In genomic region chr13:37347871-37348595, GRCm38 (mm10) we compare ENCODE assay signal across 20 mouse cellular contexts. TPM values are rescaled to one million over a fixed set of nuclear protein-coding genes. Genes with fewer than 3 reads are reported as not detected.
DNase-seq lines count a peak whose midpoint lies in the region; ATAC-seq and TF ChIP-seq lines count a peak whose summit lies in the region.
"Had no signal": no experiment of that assay in that cellular context is flagged by ENCODE, and none has a peak within 500 bp of the region (broad histone marks: within the 10 kb centered on the region; RNA-seq: fewer than 3 reads in every experiment).

No protein-coding gene starts in this region.

- H3K9ac ChIP-seq in liver, embryonic 13.5 days, result no peak overlapping the region
- no peak overlapping the region for H3K9ac ChIP-seq in liver, embryonic 12.5 days
- no peak overlapping the region for H3K9ac ChIP-seq in stomach, postnatal 0 days (ENCODE audit: low read length)
- H3K9ac ChIP-seq: limb, embryonic 13.5 days had no signal

- H3K4me3 ChIP-seq in liver, embryonic 13.5 days (replicated peaks), result no peak overlapping the region
- H3K4me3 ChIP-seq in liver, embryonic 12.5 days, result no peak overlapping the region
- peak overlapping the region; percentile 90 for H3K4me3 ChIP-seq in bone marrow macrophage, adult 2 months (ENCODE audit: insufficient read depth, low read length)
- no peak overlapping the region for H3K4me3 ChIP-seq in stomach, postnatal 0 days (ENCODE audit: low read depth, low read length)
- H3K4me3 ChIP-seq: erythroblast, embryonic 14.5 days; hindbrain, embryonic 10.5 days; limb, embryonic 13.5 days; midbrain, embryonic 10.5 days had no signal

- DNase-seq in liver, embryonic 13.5 days, result no peak
- no peak for DNase-seq in stomach, postnatal 0 days (ENCODE audit: low spot score)
- no peak for DNase-seq in layer of hippocampus, adult 9-10 months (ENCODE audit: low spot score)
- no peak for DNase-seq in urinary bladder, adult 18-20 months (ENCODE audit: low spot score in 2 of 2)
- DNase-seq in ovary, postnatal 36 days (ENCODE audit: low spot score), result no peak
- DNase-seq: cerebellum, adult 11-12 months; cerebellum, postnatal 36 days; heart, adult 11 months; kidney, adult 8-10 months; kidney, postnatal 36 days; lung, postnatal 10 days; retina, postnatal 1 day had no signal

- H3K9me3 ChIP-seq in liver, embryonic 13.5 days (replicated peaks), result no peaks in the 10 kb centered on the region
- no peaks in the 10 kb centered on the region for H3K9me3 ChIP-seq in liver, embryonic 12.5 days (replicated peaks)
- H3K9me3 ChIP-seq in stomach, postnatal 0 days (ENCODE audit: control insufficient read depth, low read length), result no peaks in the 10 kb centered on the region
- H3K9me3 ChIP-seq: hindbrain, embryonic 10.5 days; limb, embryonic 13.5 days; midbrain, embryonic 10.5 days had no signal

- peaks cover 3% of the 10 kb centered on the region; the same call in 1 of the 2 replicates for H3K4me1 ChIP-seq in liver, embryonic 13.5 days (replicated peaks)
- peaks cover 4% of the 10 kb centered on the region; the same call in 1 of the 2 replicates for H3K4me1 ChIP-seq in liver, embryonic 12.5 days
- peaks cover 28% of the 10 kb centered on the region for H3K4me1 ChIP-seq in bone marrow macrophage, adult 2 months (ENCODE audit: control insufficient read depth, insufficient read depth, low read length)
- H3K4me1 ChIP-seq in stomach, postnatal 0 days (replicated peaks; ENCODE audit: control insufficient read depth, insufficient read depth), result no peaks in the 10 kb centered on the region

- no peak for TF ChIP-seq EP300 in stomach, postnatal 0 days (optimal IDR thresholded peaks at IDR 0.05)

- TF ChIP-seq CTCF in bone marrow macrophage, adult 2 months (IDR thresholded peaks at IDR 0.05; ENCODE audit: low read depth, low read length), result no peak
- TF ChIP-seq CTCF in stomach, postnatal 0 days (IDR thresholded peaks at IDR 0.05; ENCODE audit: low read depth), result no peak

- no peaks in the 10 kb centered on the region for H3K27me3 ChIP-seq in liver, embryonic 13.5 days
- no peaks in the 10 kb centered on the region for H3K27me3 ChIP-seq in liver, embryonic 12.5 days (replicated peaks)
- no peaks in the 10 kb centered on the region for H3K27me3 ChIP-seq in stomach, postnatal 0 days (ENCODE audit: control insufficient read depth, insufficient read depth, low read length)
- H3K27me3 ChIP-seq: limb, embryonic 13.5 days had no signal

- WGBS in liver, embryonic 13.5 days (ENCODE audit: insufficient replicate concordance), result 28% methylated on average over 8 of the region's 8 CpGs
- WGBS in liver, embryonic 12.5 days (ENCODE audit: insufficient replicate concordance), result 42% methylated on average over 8 of the region's 8 CpGs
- 81% methylated on average over 8 of the region's 8 CpGs for WGBS in stomach, postnatal 0 days

- H3K27ac ChIP-seq in liver, embryonic 13.5 days, result no peak overlapping the region
- H3K27ac ChIP-seq in liver, embryonic 12.5 days, result no peak overlapping the region
- peak overlapping the region; percentile 99 for H3K27ac ChIP-seq in bone marrow macrophage, adult 2 months (ENCODE audit: insufficient read depth, low read depth, low read length)
- H3K27ac ChIP-seq in stomach, postnatal 0 days (replicated peaks), result 0 out of 2 replicates have a peak overlapping the region, but pooled peaks have one; percentile 20
- H3K27ac ChIP-seq: hindbrain, embryonic 10.5 days; limb, embryonic 13.5 days; midbrain, embryonic 10.5 days had no signal

- H3K36me3 ChIP-seq in liver, embryonic 13.5 days, result no peaks in the 10 kb centered on the region
- H3K36me3 ChIP-seq in liver, embryonic 12.5 days, result no peaks in the 10 kb centered on the region
- no peaks in the 10 kb centered on the region for H3K36me3 ChIP-seq in stomach, postnatal 0 days (ENCODE audit: control insufficient read depth, insufficient read depth, low read length)
- H3K36me3 ChIP-seq: hindbrain, embryonic 10.5 days; limb, embryonic 13.5 days; midbrain, embryonic 10.5 days had no signal

- no peak for TF ChIP-seq POLR2A in bone marrow macrophage, adult 2 months (IDR thresholded peaks at IDR 0.05; ENCODE audit: borderline replicate concordance, low read depth, low read length)

- H3K4me2 ChIP-seq in liver, embryonic 13.5 days, result 0 out of 2 replicates have a peak overlapping the region, but pooled peaks have one; percentile 12
- no peak overlapping the region for H3K4me2 ChIP-seq in liver, embryonic 12.5 days
- no peak overlapping the region for H3K4me2 ChIP-seq in stomach, postnatal 0 days (replicated peaks; ENCODE audit: low read depth)
- H3K4me2 ChIP-seq: limb, embryonic 13.5 days had no signal

- ATAC-seq in liver, embryonic 13.5 days (ENCODE audit: low read depth), result no peak
- ATAC-seq in liver, embryonic 12.5 days, result no peak
- ATAC-seq in megakaryocyte, adult 5-6 weeks (ENCODE audit: poor library complexity, severe bottlenecking), result peak; percentile 72
- no peak for ATAC-seq in stomach, postnatal 0 days (ENCODE audit: low FRiP score, low TSS enrichment)
- ATAC-seq: forebrain, embryonic 16.5 days had no signal

RNA-seq across cellular contexts. Expression of gene Ly86, which starts 3.0 kb away (rescaled TPM):
- polyA plus RNA-seq in liver, embryonic 13.5 days (2015; fragmentation: Nextera tagmentation; extraction: Ambion mirVana), result 8.9 and 9.8 TPM in 2 replicates
- 6.3 and 7.5 TPM in 2 replicates for polyA plus RNA-seq in liver, embryonic 12.5 days (2016; fragmentation: Nextera tagmentation; extraction: Ambion mirVana)
- 613 and 643 TPM in 2 replicates for polyA plus RNA-seq in bone marrow macrophage, adult 2 months (2012; ENCODE audit: insufficient read depth, insufficient read length, missing spikeins)
- total RNA-seq in megakaryocyte, adult 5-6 weeks (2015), result 497 and 530 TPM in 2 replicates
- 408 and 439 TPM in 2 replicates for total RNA-seq in megakaryocyte, adult 5-6 weeks (2017)
- polyA plus RNA-seq in stomach, postnatal 0 days (2015; fragmentation: Nextera tagmentation; extraction: Ambion mirVana), result 7.4 TPM in 2 replicates
- polyA plus RNA-seq: erythroblast, embryonic 14.5 days had no signal

Comparison
In these comparisons a context has a peak if more than half of its experiments do, and no peak if none do; other contexts are left out.
1. H3K27ac ChIP-seq: peak in bone marrow macrophage, adult 2 months (single experiment) and stomach, postnatal 0 days (single experiment); none in liver, embryonic 13.5 days (single experiment) and liver, embryonic 12.5 days (single experiment).
2. RNA of gene Ly86, which starts 3.0 kb away (polyA plus RNA-seq): 613 to 643 TPM in bone marrow macrophage, adult 2 months; 8.9 to 9.8 TPM in liver, embryonic 13.5 days, 7.4 TPM in stomach, postnatal 0 days and 6.3 to 7.5 TPM in liver, embryonic 12.5 days; every median in the first group is over 10 times any median in the second.